Mouse (Mus musculus): ENCODE results near the gene Kcnip1. TPM values are rescaled to one million over a fixed set of nuclear protein-coding genes. Genes with fewer than 3 reads are reported as not detected.

Gene Kcnip1
- polyA plus RNA-seq, 1 experiment from 2014 or later: 51.2 TPM

- WGBS: 80% methylated on average over 8 of the region's 8 CpGs
- no peaks in the 10 kb centered on the region for H3K4me1 ChIP-seq
- H3K9ac ChIP-seq (replicated peaks): no peak overlapping the region
- no peak overlapping the region for H3K4me2 ChIP-seq (replicated peaks)
- no peak for ATAC-seq (replicated peaks)
- no peak overlapping the region for H3K27ac ChIP-seq (replicated peaks)
- H3K9me3 ChIP-seq: no peaks in the 10 kb centered on the region
- no peaks in the 10 kb centered on the region for H3K36me3 ChIP-seq
- H3K4me3 ChIP-seq: no peak overlapping the region
- no peaks in the 10 kb centered on the region for H3K27me3 ChIP-seq
Measured at GRCm38 (mm10) chr11:33951684-33952625, 41.0 kb downstream of the Kcnip1 start.

- H3K9me3 ChIP-seq: no peaks in the 10 kb centered on the region
- no peak overlapping the region for H3K4me2 ChIP-seq (replicated peaks)
- H3K9ac ChIP-seq (replicated peaks): no peak overlapping the region
- no peaks in the 10 kb centered on the region for H3K4me1 ChIP-seq
- H3K4me3 ChIP-seq: no peak overlapping the region
- no peaks in the 10 kb centered on the region for H3K27me3 ChIP-seq
- no peaks in the 10 kb centered on the region for H3K36me3 ChIP-seq
- no peak for ATAC-seq (replicated peaks)
- H3K27ac ChIP-seq (replicated peaks): no peak overlapping the region
- WGBS: 17% methylated on average over 5 of the region's 5 CpGs
Measured at GRCm38 (mm10) chr11:33951155-33951554, 41.8 kb downstream of the Kcnip1 start.

DNA sequence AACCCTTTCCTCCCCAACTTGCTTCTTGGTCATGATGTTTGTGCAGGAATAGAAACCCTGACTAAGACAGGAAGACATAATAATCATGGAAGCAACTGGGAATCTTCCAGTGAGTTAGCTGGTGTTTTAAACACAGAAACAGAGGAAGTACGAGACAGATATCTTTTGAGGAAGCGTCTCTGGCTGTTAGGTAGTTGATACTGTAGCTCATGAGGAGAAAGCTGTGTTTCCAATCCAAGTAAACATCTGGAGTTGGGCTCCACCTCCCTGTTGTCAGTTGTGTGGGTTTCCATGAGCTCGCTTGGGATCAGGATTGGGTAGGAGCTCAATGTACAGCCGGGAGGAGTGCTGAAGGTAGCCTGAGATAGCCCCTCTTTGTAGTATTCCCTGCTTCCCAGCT lies 46.5 kb downstream of the Kcnip1 start:
- no peaks in the 10 kb centered on the region for H3K9me3 ChIP-seq

GRCm38 (mm10) chr11:33944786-33945328 lies 48.1 kb downstream of the Kcnip1 start:
- no peaks in the 10 kb centered on the region for H3K27me3 ChIP-seq
- no peak overlapping the region for H3K4me2 ChIP-seq (replicated peaks)
- no peaks in the 10 kb centered on the region for H3K4me1 ChIP-seq
- H3K4me3 ChIP-seq: no peak overlapping the region
- no peak for ATAC-seq (replicated peaks)
- 90% methylated on average over 9 of the region's 9 CpGs for WGBS
- no peaks in the 10 kb centered on the region for H3K9me3 ChIP-seq
- H3K27ac ChIP-seq (replicated peaks): no peak overlapping the region
- H3K9ac ChIP-seq (replicated peaks): no peak overlapping the region
- H3K36me3 ChIP-seq: no peaks in the 10 kb centered on the region

More for the DNA sequence above, 46.5 kb downstream of the Kcnip1 start:
- Histone ChIP-seq H3K9ac (replicated peaks) (no peak overlapping the region), H3K4me1 (no peaks in the 10 kb centered on the region), H3K4me2 (replicated peaks) (no peak overlapping the region), H3K36me3 (no peaks in the 10 kb centered on the region), H3K27ac (replicated peaks) (no peak overlapping the region), H3K4me3 (no peak overlapping the region), H3K27me3 (no peaks in the 10 kb centered on the region)
- WGBS: 86% methylated on average over 4 of the region's 4 CpGs
- ATAC-seq (replicated peaks): no peak

- Histone ChIP-seq H3K4me3 (no peak overlapping the region), H3K9me3 (no peaks in the 10 kb centered on the region), H3K27ac (replicated peaks) (no peak overlapping the region), H3K27me3 (no peaks in the 10 kb centered on the region), H3K36me3 (no peaks in the 10 kb centered on the region), H3K4me1 (no peaks in the 10 kb centered on the region), H3K9ac (replicated peaks) (no peak overlapping the region), H3K4me2 (replicated peaks) (no peak overlapping the region)
- WGBS: 67% methylated on average over 4 of the region's 4 CpGs
- ATAC-seq (replicated peaks): no peak
Measured at GRCm38 (mm10) chr11:33944067-33944785, 48.7 kb downstream of the Kcnip1 start.

DNA sequence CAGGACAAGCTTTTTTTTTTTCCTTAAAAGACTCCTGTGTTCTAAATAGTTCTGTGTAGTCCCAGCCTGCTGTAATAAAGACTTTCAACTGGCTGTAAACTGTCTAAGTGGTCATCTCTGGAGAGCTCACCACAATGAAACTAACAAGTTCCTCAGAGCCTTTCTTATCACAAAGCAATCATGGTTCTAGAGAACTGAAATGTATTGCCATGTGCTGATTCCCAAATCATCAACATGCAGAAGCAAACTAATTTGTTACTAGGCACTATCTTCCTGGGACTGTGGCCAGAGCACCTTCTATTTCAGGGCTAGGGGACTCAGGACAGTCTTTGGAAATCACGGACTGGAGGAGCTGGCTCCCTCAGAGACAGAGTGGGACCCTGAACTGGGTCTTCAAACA lies 49.4 kb downstream of the Kcnip1 start:
- 79% methylated on average over 1 of the region's 1 CpGs for WGBS
- H3K27me3 ChIP-seq: no peaks in the 10 kb centered on the region
- H3K4me2 ChIP-seq (replicated peaks): no peak overlapping the region
- H3K9ac ChIP-seq (replicated peaks): no peak overlapping the region
- no peaks in the 10 kb centered on the region for H3K36me3 ChIP-seq
- ATAC-seq (replicated peaks): no peak
- no peaks in the 10 kb centered on the region for H3K4me1 ChIP-seq
- no peak overlapping the region for H3K27ac ChIP-seq (replicated peaks)
- no peaks in the 10 kb centered on the region for H3K9me3 ChIP-seq
- no peak overlapping the region for H3K4me3 ChIP-seq

DNA sequence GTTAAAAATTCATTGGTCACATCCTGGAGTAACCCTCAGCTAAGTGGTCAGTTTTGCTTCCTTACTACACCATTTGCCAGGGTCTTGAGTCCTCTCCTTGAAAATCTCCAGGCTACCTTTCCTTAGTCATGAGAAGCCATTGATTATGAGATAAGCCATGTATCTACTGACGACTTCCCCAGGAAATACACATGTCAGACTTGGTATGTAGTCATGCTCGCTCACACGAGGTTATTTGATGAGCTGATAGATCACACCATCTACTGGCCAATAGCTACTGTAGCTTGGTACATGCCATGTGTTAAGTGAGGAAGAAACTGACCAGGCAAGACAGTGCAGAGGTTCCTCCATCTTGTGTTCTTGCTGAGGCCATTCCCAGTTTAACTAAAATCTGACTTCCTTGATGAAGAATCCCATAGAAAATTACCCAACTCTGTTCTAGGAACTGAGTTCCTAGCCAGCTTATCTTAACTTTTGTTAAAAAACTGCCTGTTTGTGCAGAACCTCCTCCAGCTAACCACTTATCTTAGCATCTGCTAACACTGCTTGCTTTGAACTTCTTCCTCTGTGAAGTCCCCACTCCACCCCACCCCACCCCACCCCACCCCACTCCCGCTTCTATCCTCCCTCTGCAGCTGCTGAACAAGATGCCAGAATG lies 53.4 kb downstream of the Kcnip1 start:
- no peak overlapping the region for H3K27ac ChIP-seq (replicated peaks)
- H3K36me3 ChIP-seq: no peaks in the 10 kb centered on the region
- ATAC-seq (replicated peaks): no peak
- WGBS: 87% methylated on average over 4 of the region's 4 CpGs
- H3K9ac ChIP-seq (replicated peaks): no peak overlapping the region
- H3K27me3 ChIP-seq: no peaks in the 10 kb centered on the region
- H3K4me2 ChIP-seq (replicated peaks): no peak overlapping the region
- no peaks in the 10 kb centered on the region for H3K9me3 ChIP-seq
- H3K4me3 ChIP-seq: no peak overlapping the region
- H3K4me1 ChIP-seq: no peaks in the 10 kb centered on the region

DNA sequence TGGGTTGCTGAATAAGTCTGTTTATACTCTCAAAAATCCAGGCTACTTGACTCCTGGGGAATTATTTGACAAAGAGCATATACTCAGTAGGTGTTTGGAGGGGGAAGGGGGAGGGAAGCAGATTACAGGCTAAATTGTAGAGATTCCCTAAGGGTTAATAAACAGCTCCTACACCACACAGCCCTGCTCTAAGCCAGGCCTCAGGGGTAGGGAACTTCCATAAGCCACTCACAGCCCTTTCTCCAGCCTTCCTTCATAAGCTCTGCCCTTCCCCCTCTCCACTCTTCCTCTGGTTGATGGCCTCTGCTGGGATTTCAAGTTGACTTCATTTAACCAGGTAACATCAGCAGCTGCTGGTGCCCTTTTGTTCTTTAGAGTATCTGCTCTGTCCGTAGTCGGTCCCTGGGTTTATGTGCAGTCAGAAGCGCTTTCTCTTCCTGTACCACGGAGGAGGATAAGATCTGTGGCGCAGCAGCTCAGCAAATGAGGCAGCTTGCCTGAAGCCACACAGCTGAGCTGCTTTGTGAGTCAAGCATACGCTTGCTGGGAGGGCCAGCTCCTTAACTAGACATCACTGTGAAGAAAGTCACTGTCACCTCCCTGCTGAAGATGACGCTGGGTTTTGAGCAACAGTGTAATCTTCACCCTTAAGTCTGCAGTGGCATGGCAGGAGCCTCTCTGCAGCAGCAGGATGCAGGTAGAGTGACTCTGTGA lies 54.2 kb downstream of the Kcnip1 start:
- Histone ChIP-seq H3K27me3 (no peaks in the 10 kb centered on the region), H3K9ac (replicated peaks) (no peak overlapping the region), H3K36me3 (no peaks in the 10 kb centered on the region), H3K9me3 (no peaks in the 10 kb centered on the region), H3K4me2 (replicated peaks) (no peak overlapping the region), H3K27ac (replicated peaks) (no peak overlapping the region), H3K4me1 (no peaks in the 10 kb centered on the region), H3K4me3 (no peak overlapping the region)
- 46% methylated on average over 7 of the region's 7 CpGs for WGBS
- ATAC-seq (replicated peaks): no peak

- Histone ChIP-seq H3K4me1 (no peaks in the 10 kb centered on the region), H3K27ac (replicated peaks) (no peak overlapping the region), H3K27me3 (no peaks in the 10 kb centered on the region), H3K4me3 (no peak overlapping the region), H3K9ac (replicated peaks) (no peak overlapping the region), H3K4me2 (replicated peaks) (no peak overlapping the region), H3K9me3 (no peaks in the 10 kb centered on the region), H3K36me3 (no peaks in the 10 kb centered on the region)
- no peak for ATAC-seq (replicated peaks)
- WGBS: 86% methylated on average over 8 of the region's 8 CpGs
Measured at GRCm38 (mm10) chr11:33937641-33938040, 55.3 kb downstream of the Kcnip1 start.

GRCm38 (mm10) chr11:33934286-33934685 lies 58.7 kb downstream of the Kcnip1 start:
- Histone ChIP-seq H3K4me1 (peaks cover 4% of the 10 kb centered on the region; the same call in 1 of the 2 replicates), H3K27ac (replicated peaks) (no peak overlapping the region), H3K27me3 (no peaks in the 10 kb centered on the region), H3K9ac (replicated peaks) (no peak overlapping the region), H3K9me3 (no peaks in the 10 kb centered on the region), H3K36me3 (no peaks in the 10 kb centered on the region), H3K4me2 (replicated peaks) (no peak overlapping the region), H3K4me3 (no peak overlapping the region)
- ATAC-seq (replicated peaks): no peak
- 73% methylated on average over 9 of the region's 9 CpGs for WGBS

- 66% methylated on average over 18 of the region's 18 CpGs for WGBS
- no peak for ATAC-seq (replicated peaks)
Measured at GRCm38 (mm10) chr11:33932386-33933111, 60.4 kb downstream of the Kcnip1 start.

More at GRCm38 (mm10) chr11:33932386-33933111, 60.4 kb downstream of the Kcnip1 start:
- H3K36me3 ChIP-seq: no peaks in the 10 kb centered on the region
- H3K4me3 ChIP-seq: no peak overlapping the region
- peaks cover 19% of the 10 kb centered on the region for H3K4me1 ChIP-seq
- H3K4me2 ChIP-seq (replicated peaks): no peak overlapping the region
- no peak overlapping the region for H3K27ac ChIP-seq (replicated peaks)
- no peak overlapping the region for H3K9ac ChIP-seq (replicated peaks)
- no peaks in the 10 kb centered on the region for H3K9me3 ChIP-seq
- no peaks in the 10 kb centered on the region for H3K27me3 ChIP-seq

Data from forebrain, embryonic 15.5 days (tissue).